Mouse (Mus musculus) liver, adult (tissue): ENCODE results near the gene Psph.

Source experiments
- GATA4 ChIP-seq: IDR thresholded peaks from 2 replicates; pipeline ENCODE4 v1.6.1; 2014; ENCODE audit warnings: mild to moderate bottlenecking, low read length; ENCODE audit not compliant: insufficient replicate concordance

Psph gene

DNA sequence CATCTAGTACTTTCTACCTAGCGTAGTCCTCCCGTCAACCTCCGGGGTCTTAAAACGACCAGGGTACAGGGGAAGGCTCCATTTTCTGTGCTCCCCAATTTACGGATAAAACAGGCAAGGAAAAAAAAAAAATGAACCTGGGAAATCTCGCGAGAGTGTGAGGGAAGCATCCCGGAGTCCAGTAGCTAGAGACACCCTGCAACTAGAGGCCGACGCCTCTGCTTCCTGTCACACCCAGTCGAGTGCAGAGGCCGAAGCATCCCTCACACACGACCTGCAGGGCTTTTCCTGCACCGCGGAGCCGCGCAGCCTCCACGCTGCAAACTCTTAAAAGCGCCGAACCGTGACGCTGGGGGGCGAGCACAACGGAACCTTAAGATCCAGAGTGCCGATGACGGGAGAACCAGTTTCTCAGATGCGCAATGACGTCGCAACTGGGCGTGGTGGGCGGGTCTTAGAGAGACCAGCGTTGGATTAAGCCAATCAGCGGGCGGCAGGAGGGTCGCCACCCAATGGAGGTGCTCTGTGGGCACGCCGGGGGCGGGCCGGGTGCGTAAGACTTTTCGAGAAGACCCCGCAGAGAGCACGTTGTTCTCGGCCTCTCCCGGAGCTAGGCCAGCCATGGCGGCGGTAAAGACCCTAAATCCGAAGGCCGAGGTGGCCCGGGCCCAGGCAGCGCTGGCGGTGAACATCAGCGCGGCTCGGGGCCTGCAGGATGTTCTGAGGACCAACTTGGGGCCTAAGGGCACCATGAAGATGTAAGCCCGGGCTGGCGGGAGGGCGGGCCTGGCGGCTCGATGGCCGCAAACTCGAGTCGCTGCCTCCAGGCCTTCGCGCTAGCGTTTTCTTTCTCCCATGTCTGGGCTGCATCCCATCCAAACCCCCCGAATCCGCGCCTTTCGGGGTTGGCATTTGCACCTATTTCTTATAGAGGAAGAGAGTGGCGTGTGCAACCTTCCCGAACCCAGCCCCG is at the start of gene Psph:
Psph (minus strand) TSS at position 632 of the 973 bp plus-strand sequence.
- TF ChIP-seq GATA4, result no peak

- no peak for TF ChIP-seq GATA4
Observed at GRCm38 (mm10) chr5:129787818-129788593, 757 bp upstream of the Psph start.

GRCm38 (mm10) chr5:129786161-129786560 is 1.1 kb downstream of the Psph start:
- TF ChIP-seq GATA4, result no peak

DNA sequence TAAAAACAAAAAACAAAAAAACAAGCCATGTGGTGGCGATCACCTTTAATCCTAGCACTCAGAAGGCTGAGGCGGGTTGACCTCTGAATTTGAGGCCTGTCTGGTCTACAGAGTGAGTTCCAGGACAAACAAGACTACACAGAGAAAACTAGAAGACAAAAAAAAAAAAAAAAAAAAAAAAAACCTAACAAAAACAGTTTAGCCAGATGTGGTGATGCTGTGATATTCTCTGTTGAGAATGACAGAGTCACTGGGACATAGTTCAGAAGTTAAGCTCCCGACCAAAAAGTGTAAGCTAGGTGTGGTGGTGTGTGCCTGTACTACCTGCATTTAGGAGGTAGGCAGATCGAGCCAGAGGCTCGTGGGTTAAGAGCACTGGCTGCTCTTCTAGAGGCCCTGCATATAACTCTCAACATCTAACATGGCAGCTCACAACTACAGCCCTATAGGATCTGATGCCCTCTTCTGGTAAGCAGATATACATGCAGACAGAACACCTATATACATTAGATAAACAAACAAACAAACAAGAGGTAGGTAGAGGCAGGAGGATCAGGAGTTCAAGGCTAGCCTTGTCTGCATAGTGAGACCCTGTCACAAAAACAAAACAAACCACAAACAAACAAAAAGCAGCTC is 1.9 kb downstream of the Psph start:
- TF ChIP-seq GATA4, result no peak

GRCm38 (mm10) chr5:129782211-129782610 is 5.0 kb downstream of the Psph start:
- no peak for TF ChIP-seq GATA4

- no peak for TF ChIP-seq GATA4
Observed at GRCm38 (mm10) chr5:129780131-129780530, 7.1 kb downstream of the Psph start.

GRCm38 (mm10) chr5:129778996-129779716 is 8.1 kb downstream of the Psph start:
- no peak for TF ChIP-seq GATA4

- no peak for TF ChIP-seq GATA4
Observed at GRCm38 (mm10) chr5:129778348-129778995, 8.8 kb downstream of the Psph start.

GRCm38 (mm10) chr5:129774661-129775060 is 12.6 kb downstream of the Psph start:
- no peak for TF ChIP-seq GATA4

GRCm38 (mm10) chr5:129772433-129772832 is 14.8 kb downstream of the Psph start:
- TF ChIP-seq GATA4, result no peak

DNA sequence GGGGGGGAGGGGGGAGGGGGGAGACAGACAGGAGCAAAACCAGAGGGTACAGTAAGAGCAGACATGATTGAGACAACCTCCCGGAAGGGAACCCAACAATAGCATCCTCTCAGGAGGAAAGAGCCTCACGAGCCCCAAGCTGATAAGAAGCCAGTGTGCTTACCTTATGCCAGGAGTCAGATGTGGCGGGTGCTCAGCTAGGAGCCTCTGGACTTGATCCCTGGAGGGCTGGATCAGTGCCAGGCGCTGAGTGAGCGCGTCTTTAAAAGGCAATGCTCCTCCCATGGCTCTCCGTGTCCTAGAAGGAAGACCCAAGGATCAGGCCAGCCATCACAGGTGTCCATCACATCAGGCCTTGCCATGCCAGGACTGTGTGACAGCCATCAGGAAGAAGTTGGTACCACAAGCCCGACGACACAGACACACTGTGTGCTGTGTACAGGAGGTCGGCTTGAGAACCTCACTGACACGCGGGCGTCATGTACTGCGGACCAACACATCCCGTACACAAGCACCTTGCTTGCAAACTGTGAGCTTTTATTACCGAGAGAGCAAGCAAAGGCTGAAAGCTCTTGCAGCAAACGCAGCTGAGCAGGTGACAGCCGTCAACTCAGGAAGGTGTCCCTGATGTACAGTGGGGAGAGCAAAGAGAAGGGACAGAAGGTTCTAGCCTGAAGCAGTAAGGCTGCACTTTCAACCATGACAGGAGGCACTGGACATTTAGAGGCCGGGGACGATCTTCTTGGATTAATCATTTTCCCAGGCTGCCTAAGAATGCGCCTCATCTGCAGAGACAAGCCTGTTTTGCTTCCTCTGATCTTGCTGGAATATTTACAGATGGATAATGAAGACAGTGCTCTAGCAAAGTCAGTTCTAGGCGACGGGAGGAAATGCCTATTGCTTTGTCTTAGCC is 16.6 kb downstream of the Psph start:
- TF ChIP-seq GATA4, result no peak

GRCm38 (mm10) chr5:129761865-129762540 is 25.2 kb downstream of the Psph start:
- TF ChIP-seq GATA4, result no peak
